Mouse (Mus musculus): ENCODE results near the gene Nrcam.

DNA sequence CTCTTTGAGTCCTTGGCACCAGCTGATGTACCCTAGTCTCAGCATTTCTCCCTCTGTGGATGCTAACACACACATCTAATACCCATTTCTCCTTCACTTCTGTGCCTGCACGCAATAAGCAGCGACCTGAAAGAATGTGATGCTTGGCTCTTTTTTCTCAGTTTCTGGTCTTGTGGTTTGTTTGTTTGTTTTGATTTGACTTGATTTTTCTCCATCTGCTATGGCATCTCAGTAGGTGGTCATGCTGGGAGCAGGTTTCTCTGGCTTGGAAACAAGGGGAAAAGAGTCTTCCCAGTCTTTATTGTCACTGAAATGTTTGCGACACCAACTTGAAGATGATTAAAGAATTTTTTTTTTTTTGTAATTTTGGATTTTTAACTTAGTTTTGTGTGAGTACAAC, 192.8 kb downstream of the Nrcam start:
- TF ChIP-seq POLR2A (IDR thresholded peaks at IDR 0.05; ENCODE audit: insufficient read depth, low read depth, low read length) (no peak), CTCF (IDR thresholded peaks at IDR 0.05) (no peak)
